Mouse (Mus musculus): ENCODE measurements around the gene Smc3. TPM values are rescaled to one million over a fixed set of nuclear protein-coding genes. Genes with fewer than 3 reads are reported as not detected.

Smc3 gene
- polyA plus RNA-seq, 1 experiment from 2014 or later = 60.2 TPM

- POLR2A ChIA-PET = interaction anchor here (0.6 kb wide), 1 partner anchor 17 kb away, joined by 3 read pairs; no protein-coding TSS in a partner anchor
Observed at GRCm38 (mm10) chr19:53690816-53691215, 90.6 kb downstream of the Smc3 start.

GRCm38 (mm10) chr19:53694020-53694419, 93.8 kb downstream of the Smc3 start:
- DNase-seq (ENCODE audit: low read depth, low spot score) (no peak), ATAC-seq (no peak)
- CTCF ChIA-PET = no interaction called here
- no peaks in the 10 kb centered on the region for H3K27me3 ChIP-seq
- POLR2A ChIA-PET = no interaction called here
- in situ Hi-C loops (cut with MboI; ENCODE audit: low pct_unique_long_range_greater_than_20kb) = no loop called here
- TF ChIP-seq CTCF (IDR thresholded peaks at IDR 0.05) = no peak

More at GRCm38 (mm10) chr19:53690816-53691215, 90.6 kb downstream of the Smc3 start:
- CTCF ChIA-PET = interaction anchor here (1.4 kb wide), 1 partner anchor 16 kb away, joined by 3 read pairs; no protein-coding TSS in a partner anchor
- ATAC-seq = no peak
- H3K27me3 ChIP-seq = no peaks in the 10 kb centered on the region
- in situ Hi-C loops (cut with MboI; ENCODE audit: low pct_unique_long_range_greater_than_20kb) = no loop called here
- DNase-seq (ENCODE audit: low read depth, low spot score) = no peak
- TF ChIP-seq CTCF (IDR thresholded peaks at IDR 0.05) = no peak

Other genes with a start within 250 kb of the Smc3 start
- 32.0 TPM for gene Gm10197, start 228.6 kb upstream of the Smc3 start, polyA plus RNA-seq (2021)
- 59.3 TPM for gene Smndc1, start 209.8 kb upstream of the Smc3 start, polyA plus RNA-seq (2021)
- gene Dusp5, start 71.3 kb upstream of the Smc3 start, polyA plus RNA-seq (2021) = 20.1 TPM
- gene Nutf2-ps1, start 11.3 kb upstream of the Smc3 start, polyA plus RNA-seq (2021) = 123 TPM
- 0.72 TPM for gene Rbm20, start 76.9 kb downstream of the Smc3 start, polyA plus RNA-seq (2021)

All from Patski (cell line).